Mouse (Mus musculus): ENCODE results near the gene Ppp1r26. TPM values are rescaled to one million over a fixed set of nuclear protein-coding genes. Genes with fewer than 3 reads are reported as not detected.

Gene Ppp1r26
- total and polyA plus RNA-seq, 3 experiments, result 3.1 to 5.0 (median 3.4) TPM

DNA sequence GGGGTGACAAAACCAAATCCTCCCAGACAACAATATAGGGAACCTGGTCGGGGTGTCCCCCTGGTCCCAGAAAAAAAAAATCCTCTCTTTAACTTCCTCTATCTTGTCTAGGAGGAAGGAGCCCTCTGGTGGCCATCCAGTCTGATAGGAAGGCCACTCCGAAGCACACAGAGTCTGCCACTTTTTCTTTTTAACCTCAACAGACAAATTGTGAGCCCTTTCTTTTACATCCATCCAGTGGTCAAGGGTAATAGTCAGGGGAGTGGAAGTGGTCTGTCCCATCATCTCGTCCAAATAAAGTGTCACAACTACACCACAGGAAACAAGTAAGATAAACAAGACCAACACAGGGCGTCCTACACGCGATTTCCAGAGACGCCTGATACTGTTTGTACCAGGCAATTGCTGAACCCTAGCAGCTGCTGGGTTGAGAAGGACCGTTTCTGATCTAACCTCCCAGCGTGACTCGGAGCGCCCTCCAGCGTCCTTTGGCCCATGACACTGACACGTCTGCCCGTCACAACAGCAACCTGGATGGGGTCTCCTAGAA is 48.7 kb downstream of the Ppp1r26 start:
- 61% methylated on average over 14 of the region's 14 CpGs for WGBS
- Histone ChIP-seq H3K4me1 (ENCODE audit: control insufficient read depth, insufficient read depth, low read length) (no peaks in the 10 kb centered on the region), H3K79me2 (replicated peaks; ENCODE audit: control insufficient read depth, insufficient read depth, low read length) (no peaks in the 10 kb centered on the region), H3K9ac (ENCODE audit: low read depth, low read length) (no peak overlapping the region), H3K4me3 (no peak overlapping the region), H3K36me3 (ENCODE audit: control insufficient read depth, insufficient read depth, low read length) (no peaks in the 10 kb centered on the region), H3K27ac (no peak overlapping the region), H3K27me3 (ENCODE audit: control insufficient read depth, insufficient read depth, low read length) (no peaks in the 10 kb centered on the region)
- intact Hi-C loops (cut with DNase I), result no loop called here
- no peak for TF ChIP-seq EP300 (IDR thresholded peaks at IDR 0.05; ENCODE audit: insufficient read depth, low read depth, low read length)
- TF ChIP-seq CTCF (IDR thresholded peaks at IDR 0.05), result peak; percentile 54
- no peak for TF ChIP-seq POLR2A (IDR thresholded peaks at IDR 0.05; ENCODE audit: insufficient read depth, low read depth, low read length)
- peak; percentile 19 to 41 for DNase-seq

- Histone ChIP-seq H3K36me3 (ENCODE audit: control insufficient read depth, insufficient read depth, low read length) (no peaks in the 10 kb centered on the region), H3K9ac (ENCODE audit: low read depth, low read length) (no peak overlapping the region), H3K27ac (no peak overlapping the region), H3K79me2 (replicated peaks; ENCODE audit: control insufficient read depth, insufficient read depth, low read length) (no peaks in the 10 kb centered on the region), H3K27me3 (ENCODE audit: control insufficient read depth, insufficient read depth, low read length) (no peaks in the 10 kb centered on the region), H3K4me1 (ENCODE audit: control insufficient read depth, insufficient read depth, low read length) (no peaks in the 10 kb centered on the region), H3K4me3 (no peak overlapping the region)
- 74% methylated on average over 16 of the region's 16 CpGs for WGBS
- intact Hi-C loops (cut with DNase I), result no loop called here
- TF ChIP-seq CTCF (IDR thresholded peaks at IDR 0.05) (no peak), EP300 (IDR thresholded peaks at IDR 0.05; ENCODE audit: insufficient read depth, low read depth, low read length) (no peak), POLR2A (IDR thresholded peaks at IDR 0.05; ENCODE audit: insufficient read depth, low read depth, low read length) (no peak)
- DNase-seq, result no peak
These were observed 49.4 kb downstream of the Ppp1r26 start for GRCm38 (mm10) chr2:28495801-28496595.

- H3K27me3 ChIP-seq (ENCODE audit: control insufficient read depth, insufficient read depth, low read length), result no peaks in the 10 kb centered on the region
- WGBS, result 66% methylated on average over 5 of the region's 5 CpGs
- H3K4me1 ChIP-seq (ENCODE audit: control insufficient read depth, insufficient read depth, low read length), result no peaks in the 10 kb centered on the region
- H3K36me3 ChIP-seq (ENCODE audit: control insufficient read depth, insufficient read depth, low read length), result no peaks in the 10 kb centered on the region
- H3K79me2 ChIP-seq (replicated peaks; ENCODE audit: control insufficient read depth, insufficient read depth, low read length), result no peaks in the 10 kb centered on the region
- H3K27ac ChIP-seq, result no peak within 1 kb of the TSS
- H3K9ac ChIP-seq (ENCODE audit: low read depth, low read length), result no peak within 1 kb of the TSS
- no peak for DNase-seq
- H3K4me3 ChIP-seq, result no peak within 1 kb of the TSS
- intact Hi-C loops (cut with DNase I), result no loop called here
- TF ChIP-seq POLR2A (IDR thresholded peaks at IDR 0.05; ENCODE audit: insufficient read depth, low read depth, low read length), result no peak
- no peak for TF ChIP-seq EP300 (IDR thresholded peaks at IDR 0.05; ENCODE audit: insufficient read depth, low read depth, low read length)
- no peak for TF ChIP-seq CTCF (IDR thresholded peaks at IDR 0.05)
These were observed 50.1 kb downstream of the Ppp1r26 start, which contains the start of gene Gbgt1 for GRCm38 (mm10) chr2:28496671-28497070. Gene Gbgt1, plus strand, starts transcription at chr2:28496891.

DNA sequence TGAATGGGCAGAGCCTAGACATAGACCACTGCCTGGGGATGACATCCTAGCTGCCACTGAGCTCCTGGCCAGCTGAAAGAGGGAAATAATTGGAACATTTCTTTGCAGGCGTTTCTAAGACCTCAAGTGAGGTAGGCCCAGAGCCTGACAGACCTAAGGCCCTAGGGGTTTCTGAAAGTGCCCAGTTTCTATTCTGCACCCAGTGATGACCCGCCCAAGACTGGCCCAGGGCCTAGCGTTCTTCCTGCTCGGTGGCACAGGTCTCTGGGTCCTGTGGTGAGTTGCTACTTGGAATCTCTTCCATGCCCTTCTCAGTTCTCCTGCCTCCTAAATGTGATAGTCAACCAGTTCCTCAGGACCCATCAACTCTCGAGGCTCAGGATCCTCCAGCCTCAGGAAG is 51.0 kb downstream of the Ppp1r26 start:
- no peak overlapping the region for H3K27ac ChIP-seq
- intact Hi-C loops (cut with DNase I), result no loop called here
- H3K9ac ChIP-seq (ENCODE audit: low read depth, low read length), result no peak overlapping the region
- no peaks in the 10 kb centered on the region for H3K27me3 ChIP-seq (ENCODE audit: control insufficient read depth, insufficient read depth, low read length)
- no peaks in the 10 kb centered on the region for H3K36me3 ChIP-seq (ENCODE audit: control insufficient read depth, insufficient read depth, low read length)
- DNase-seq, result no peak
- 81% methylated on average over 5 of the region's 5 CpGs for WGBS
- H3K79me2 ChIP-seq (replicated peaks; ENCODE audit: control insufficient read depth, insufficient read depth, low read length), result no peaks in the 10 kb centered on the region
- no peaks in the 10 kb centered on the region for H3K4me1 ChIP-seq (ENCODE audit: control insufficient read depth, insufficient read depth, low read length)
- TF ChIP-seq EP300 (IDR thresholded peaks at IDR 0.05; ENCODE audit: insufficient read depth, low read depth, low read length), result no peak
- TF ChIP-seq CTCF (IDR thresholded peaks at IDR 0.05), result no peak
- no peak for TF ChIP-seq POLR2A (IDR thresholded peaks at IDR 0.05; ENCODE audit: insufficient read depth, low read depth, low read length)
- H3K4me3 ChIP-seq, result no peak overlapping the region

DNA sequence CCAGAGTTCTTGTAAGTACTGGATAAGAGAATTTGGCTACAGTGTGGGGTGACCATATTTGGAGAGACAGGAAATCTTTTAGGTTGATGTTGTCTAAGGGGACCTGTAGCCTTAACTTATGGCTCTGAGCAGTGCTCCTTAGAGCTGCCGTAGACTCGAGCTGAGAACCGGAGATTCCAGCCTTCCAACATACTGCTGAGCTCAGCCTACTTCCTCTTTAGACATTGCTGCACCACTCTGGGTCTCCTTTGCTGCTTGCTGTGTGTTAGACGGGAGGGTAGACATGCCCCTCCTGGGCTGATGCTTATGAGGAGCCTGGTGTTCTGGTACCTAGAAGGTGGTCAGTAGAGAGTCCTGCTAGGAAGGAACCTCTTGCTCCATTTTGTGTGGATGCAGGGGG is 51.8 kb downstream of the Ppp1r26 start:
- no peak for DNase-seq
- H3K9ac ChIP-seq (ENCODE audit: low read depth, low read length), result no peak overlapping the region
- intact Hi-C loops (cut with DNase I), result no loop called here
- H3K4me1 ChIP-seq (ENCODE audit: control insufficient read depth, insufficient read depth, low read length), result no peaks in the 10 kb centered on the region
- H3K27ac ChIP-seq, result no peak overlapping the region
- no peaks in the 10 kb centered on the region for H3K36me3 ChIP-seq (ENCODE audit: control insufficient read depth, insufficient read depth, low read length)
- H3K4me3 ChIP-seq, result no peak overlapping the region
- WGBS, result 64% methylated on average over 4 of the region's 4 CpGs
- H3K27me3 ChIP-seq (ENCODE audit: control insufficient read depth, insufficient read depth, low read length), result no peaks in the 10 kb centered on the region; the same call in 1 of the 2 replicates
- no peaks in the 10 kb centered on the region for H3K79me2 ChIP-seq (replicated peaks; ENCODE audit: control insufficient read depth, insufficient read depth, low read length)
- no peak for TF ChIP-seq CTCF (IDR thresholded peaks at IDR 0.05)
- no peak for TF ChIP-seq POLR2A (IDR thresholded peaks at IDR 0.05; ENCODE audit: insufficient read depth, low read depth, low read length)
- no peak for TF ChIP-seq EP300 (IDR thresholded peaks at IDR 0.05; ENCODE audit: insufficient read depth, low read depth, low read length)

GRCm38 (mm10) chr2:28502987-28503386 is 56.4 kb downstream of the Ppp1r26 start:
- intact Hi-C loops (cut with DNase I), result no loop called here
- WGBS, result 74% methylated on average over 10 of the region's 10 CpGs
- H3K9ac ChIP-seq (ENCODE audit: low read depth, low read length), result no peak overlapping the region
- no peak overlapping the region for H3K4me3 ChIP-seq
- TF ChIP-seq POLR2A (IDR thresholded peaks at IDR 0.05; ENCODE audit: insufficient read depth, low read depth, low read length) (no peak), CTCF (IDR thresholded peaks at IDR 0.05) (no peak), EP300 (IDR thresholded peaks at IDR 0.05; ENCODE audit: insufficient read depth, low read depth, low read length) (no peak)
- no peak for DNase-seq
- H3K36me3 ChIP-seq (ENCODE audit: control insufficient read depth, insufficient read depth, low read length), result no peaks in the 10 kb centered on the region
- H3K27me3 ChIP-seq (ENCODE audit: control insufficient read depth, insufficient read depth, low read length), result no peaks in the 10 kb centered on the region; the same call in 1 of the 2 replicates
- H3K79me2 ChIP-seq (replicated peaks; ENCODE audit: control insufficient read depth, insufficient read depth, low read length), result no peaks in the 10 kb centered on the region
- H3K4me1 ChIP-seq (ENCODE audit: control insufficient read depth, insufficient read depth, low read length), result no peaks in the 10 kb centered on the region
- no peak overlapping the region for H3K27ac ChIP-seq

Data from heart, adult 2 months (tissue).